15 mouse cellular contexts compared by ENCODE assay signal in genomic region chr2:79399234-79400000, GRCm38 (mm10). TPM values are rescaled to one million over a fixed set of nuclear protein-coding genes. Genes with fewer than 3 reads are reported as not detected.
A peak's percentile ranks its signal among the peaks of the same experiment; 100 is the strongest.
DNase-seq lines count a peak whose midpoint lies in the region; ATAC-seq lines count a peak whose summit lies in the region.
"Had no signal": no experiment of that assay in that cellular context is flagged by ENCODE, and none has a peak within 500 bp of the region (broad histone marks: within the 10 kb centered on the region; RNA-seq: fewer than 3 reads in every experiment).

No protein-coding gene starts in this region.

- H3K36me3 ChIP-seq in neural tube, embryonic 13.5 days, result no peaks in the 10 kb centered on the region
- no peaks in the 10 kb centered on the region for H3K36me3 ChIP-seq in forebrain, embryonic 16.5 days (ENCODE audit: control insufficient read depth, insufficient read depth)
- no peaks in the 10 kb centered on the region for H3K36me3 ChIP-seq in midbrain, embryonic 16.5 days (ENCODE audit: control insufficient read depth, insufficient read depth, low read length)
- no peaks in the 10 kb centered on the region for H3K36me3 ChIP-seq in heart, embryonic 11.5 days (ENCODE audit: control insufficient read depth, insufficient read depth, low read length)
- H3K36me3 ChIP-seq: liver, embryonic 12.5 days had no signal

- no peaks in the 10 kb centered on the region for H3K9me3 ChIP-seq in neural tube, embryonic 13.5 days
- no peaks in the 10 kb centered on the region for H3K9me3 ChIP-seq in forebrain, embryonic 16.5 days (ENCODE audit: control insufficient read depth, low read length)
- H3K9me3 ChIP-seq in midbrain, embryonic 16.5 days (replicated peaks; ENCODE audit: control insufficient read depth, low read length, poor library complexity, severe bottlenecking), result no peaks in the 10 kb centered on the region
- H3K9me3 ChIP-seq in heart, embryonic 11.5 days (replicated peaks; ENCODE audit: control insufficient read depth, low read length), result no peaks in the 10 kb centered on the region
- H3K9me3 ChIP-seq: liver, embryonic 12.5 days had no signal

- H3K27me3 ChIP-seq in neural tube, embryonic 13.5 days, result no peaks in the 10 kb centered on the region
- no peaks in the 10 kb centered on the region for H3K27me3 ChIP-seq in forebrain, embryonic 16.5 days (replicated peaks; ENCODE audit: control insufficient read depth, insufficient read depth, low read length)
- H3K27me3 ChIP-seq in midbrain, embryonic 16.5 days (ENCODE audit: control insufficient read depth, insufficient read depth, low read depth, low read length), result no peaks in the 10 kb centered on the region
- no peaks in the 10 kb centered on the region for H3K27me3 ChIP-seq in heart, embryonic 11.5 days (ENCODE audit: control insufficient read depth, insufficient read depth, low read length)
- H3K27me3 ChIP-seq: liver, embryonic 12.5 days had no signal

- DNase-seq in neural tube, embryonic 10.5 days (ENCODE audit: extremely low spot score, low spot score), result no peak
- DNase-seq in heart, adult 8-10 months (ENCODE audit: low spot score), result no peak
- DNase-seq: adrenal gland, adult 8-10 months; heart, adult 2 months; kidney, postnatal 14 days; layer of hippocampus, postnatal 36 days; lung, postnatal 36 days had no signal

- no peak overlapping the region for H3K4me3 ChIP-seq in neural tube, embryonic 13.5 days
- no peak overlapping the region for H3K4me3 ChIP-seq in forebrain, embryonic 16.5 days (replicated peaks; ENCODE audit: low read length)
- no peak overlapping the region for H3K4me3 ChIP-seq in midbrain, embryonic 16.5 days (ENCODE audit: low read depth, low read length)
- H3K4me3 ChIP-seq in heart, embryonic 11.5 days (ENCODE audit: low read depth, low read length), result no peak overlapping the region
- H3K4me3 ChIP-seq: heart, adult 2 months; liver, embryonic 12.5 days had no signal

- peak; percentile 56 for ATAC-seq in neural tube, embryonic 13.5 days (ENCODE audit: low read depth)
- peak; percentile 68 for ATAC-seq in forebrain, embryonic 16.5 days
- peak; percentile 62 for ATAC-seq in midbrain, embryonic 16.5 days
- ATAC-seq in granulocyte monocyte progenitor cell, adult 5-6 weeks (replicated peaks; ENCODE audit: poor library complexity, severe bottlenecking), result no peak
- no peak for ATAC-seq in heart, embryonic 11.5 days (replicated peaks; ENCODE audit: insufficient number of reproducible peaks, low FRiP score, low TSS enrichment)
- ATAC-seq: liver, embryonic 12.5 days; Patski had no signal

- no peak overlapping the region for H3K4me2 ChIP-seq in neural tube, embryonic 13.5 days
- H3K4me2 ChIP-seq in forebrain, embryonic 16.5 days (ENCODE audit: low read length), result no peak overlapping the region
- no peak overlapping the region for H3K4me2 ChIP-seq in midbrain, embryonic 16.5 days (ENCODE audit: low read length)
- no peak overlapping the region for H3K4me2 ChIP-seq in heart, embryonic 11.5 days
- H3K4me2 ChIP-seq: liver, embryonic 12.5 days had no signal

- peak overlapping the region; percentile 61 for H3K27ac ChIP-seq in neural tube, embryonic 13.5 days (replicated peaks)
- no peak overlapping the region; the same call in 1 of the 2 replicates for H3K27ac ChIP-seq in forebrain, embryonic 16.5 days (ENCODE audit: low read length)
- H3K27ac ChIP-seq in midbrain, embryonic 16.5 days (ENCODE audit: low read length), result no peak overlapping the region
- no peak overlapping the region for H3K27ac ChIP-seq in heart, embryonic 11.5 days (ENCODE audit: low read depth, low read length)
- H3K27ac ChIP-seq: heart, adult 2 months; liver, embryonic 12.5 days had no signal

- H3K9ac ChIP-seq in neural tube, embryonic 13.5 days, result no peak overlapping the region
- no peak overlapping the region for H3K9ac ChIP-seq in forebrain, embryonic 16.5 days (replicated peaks; ENCODE audit: low read depth, low read length)
- no peak overlapping the region for H3K9ac ChIP-seq in midbrain, embryonic 16.5 days (ENCODE audit: low read depth, low read length)
- H3K9ac ChIP-seq in heart, embryonic 11.5 days (ENCODE audit: low read depth, low read length), result no peak overlapping the region
- H3K9ac ChIP-seq: liver, embryonic 12.5 days had no signal

- H3K4me1 ChIP-seq in neural tube, embryonic 13.5 days (replicated peaks), result peaks cover 13% of the 10 kb centered on the region
- peaks cover 3% of the 10 kb centered on the region; the same call in 1 of the 2 replicates for H3K4me1 ChIP-seq in forebrain, embryonic 16.5 days (replicated peaks; ENCODE audit: control insufficient read depth, insufficient read depth, low read length)
- peaks cover 7% of the 10 kb centered on the region for H3K4me1 ChIP-seq in midbrain, embryonic 16.5 days (ENCODE audit: control insufficient read depth, insufficient read depth, low read length)
- H3K4me1 ChIP-seq in heart, embryonic 11.5 days (ENCODE audit: control insufficient read depth, insufficient read depth, low read length), result no peaks in the 10 kb centered on the region
- H3K4me1 ChIP-seq: liver, embryonic 12.5 days had no signal

- WGBS in neural tube, embryonic 13.5 days, result 30% methylated on average over 8 of the region's 8 CpGs
- 13% methylated on average over 8 of the region's 8 CpGs for WGBS in forebrain, embryonic 16.5 days
- 13% methylated on average over 8 of the region's 8 CpGs for WGBS in midbrain, embryonic 16.5 days
- WGBS in heart, embryonic 11.5 days (ENCODE audit: insufficient replicate concordance), result 60% methylated on average over 8 of the region's 8 CpGs

RNA-seq across cellular contexts. Expression of gene Neurod1, which starts 57.1 kb away (rescaled TPM):
- 29.7 and 36.7 TPM in 2 replicates for polyA plus RNA-seq in neural tube, embryonic 13.5 days (2015; fragmentation: Nextera tagmentation; extraction: Ambion mirVana)
- polyA plus RNA-seq in forebrain, embryonic 16.5 days (2015; fragmentation: Nextera tagmentation; extraction: Ambion mirVana), result 55.8 and 68.6 TPM in 2 replicates
- polyA plus RNA-seq in midbrain, embryonic 16.5 days (2015; fragmentation: Nextera tagmentation; extraction: Ambion mirVana), result 12.8 and 22.7 TPM in 2 replicates
- not detected in 2 replicates for total RNA-seq in granulocyte monocyte progenitor cell, adult 5-6 weeks (2014; fragmentation: Nextera tagmentation)
- total RNA-seq in granulocyte monocyte progenitor cell, adult 5-6 weeks (2017), result not detected in 2 replicates
- polyA plus RNA-seq in heart, embryonic 11.5 days (2014; fragmentation: Nextera tagmentation; extraction: Ambion mirVana), result 0.18 TPM in 1 of 2 replicates, not detected in the other
- total RNA-seq in heart, adult 8-10 months (2022), result not detected
- total RNA-seq: adrenal gland, adult 8-10 months; heart, adult 2 months had no signal
- polyA plus RNA-seq: heart, adult 2 months; liver, embryonic 12.5 days; Patski; thymus, postnatal 0 days had no signal

RNA-seq across cellular contexts. Expression of gene Cerkl, which starts 57.2 kb away (rescaled TPM):
- 2.0 and 2.3 TPM in 2 replicates for polyA plus RNA-seq in neural tube, embryonic 13.5 days (2015; fragmentation: Nextera tagmentation; extraction: Ambion mirVana)
- 1.3 and 1.5 TPM in 2 replicates for polyA plus RNA-seq in forebrain, embryonic 16.5 days (2015; fragmentation: Nextera tagmentation; extraction: Ambion mirVana)
- 0.84 and 1.9 TPM in 2 replicates for polyA plus RNA-seq in midbrain, embryonic 16.5 days (2015; fragmentation: Nextera tagmentation; extraction: Ambion mirVana)
- 6.8 and 11.2 TPM in 2 replicates for total RNA-seq in granulocyte monocyte progenitor cell, adult 5-6 weeks (2014; fragmentation: Nextera tagmentation)
- 7.1 and 10.4 TPM in 2 replicates for total RNA-seq in granulocyte monocyte progenitor cell, adult 5-6 weeks (2017)
- 0.14 and 1.2 TPM in 2 replicates for polyA plus RNA-seq in heart, embryonic 11.5 days (2014; fragmentation: Nextera tagmentation; extraction: Ambion mirVana)
- total RNA-seq in heart, adult 8-10 months (2022), result 1 to 10 TPM in 2 of 4 experiments, under 1 TPM in 2; 0.27 to 1.9 (median 1.2) TPM
- polyA plus RNA-seq: Patski had no signal

Comparison
In these comparisons a context has a peak if more than half of its experiments do, and no peak if none do; other contexts are left out.
1. ATAC-seq: peak in neural tube, embryonic 13.5 days (single experiment), forebrain, embryonic 16.5 days (single experiment) and midbrain, embryonic 16.5 days (single experiment); none in granulocyte monocyte progenitor cell, adult 5-6 weeks (single experiment) and heart, embryonic 11.5 days (single experiment).
2. RNA of gene Neurod1, which starts 57.1 kb away (polyA plus RNA-seq): 55.8 to 68.6 TPM in forebrain, embryonic 16.5 days, 29.7 to 36.7 TPM in neural tube, embryonic 13.5 days and 12.8 to 22.7 TPM in midbrain, embryonic 16.5 days; 0.18 TPM in heart, embryonic 11.5 days; every median in the first group is over 10 times any median in the second.